In the genomic region with DNA sequence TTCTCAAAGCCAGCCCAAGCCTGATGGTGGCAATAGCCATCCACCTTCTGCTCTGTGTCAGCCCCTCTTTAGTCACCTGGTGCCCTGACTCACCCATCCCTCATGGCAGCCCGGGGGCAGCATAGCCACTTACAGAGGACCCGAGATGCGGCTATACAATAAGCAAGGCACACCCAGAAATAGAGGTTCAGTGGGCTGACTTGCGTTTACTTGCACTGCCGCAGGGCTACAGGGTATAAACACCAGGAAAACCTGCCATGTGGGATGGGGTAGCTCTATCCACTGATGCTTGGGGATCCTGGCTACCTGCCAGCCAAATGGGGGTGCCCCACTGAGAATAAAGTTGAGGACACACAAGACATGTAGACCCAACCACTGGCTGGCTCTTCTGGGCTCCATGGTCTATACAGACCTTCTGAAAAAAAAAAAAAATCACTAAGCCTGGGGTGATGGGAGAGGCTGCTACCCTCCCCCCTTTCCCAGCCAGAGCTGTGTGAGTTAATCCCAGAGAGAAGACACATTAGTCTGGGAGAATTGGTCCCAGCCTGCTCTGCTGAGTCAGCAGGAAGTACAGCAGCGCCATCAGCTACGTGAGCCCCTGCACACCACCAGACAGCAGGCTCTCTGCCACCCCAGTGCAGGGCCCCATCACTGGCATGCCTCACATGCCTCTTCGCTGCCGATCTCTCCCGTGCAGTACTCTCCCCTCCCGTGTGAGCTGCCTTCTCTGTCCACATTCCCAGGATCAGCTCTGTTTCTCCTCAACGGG, we compare ENCODE assay signal across 8 mouse cellular contexts. TPM values are rescaled to one million over a fixed set of nuclear protein-coding genes. Genes with fewer than 3 reads are reported as not detected.
DNase-seq lines count a peak whose midpoint lies in the region; ATAC-seq lines count a peak whose summit lies in the region.

No protein-coding gene starts in this region.

- H3K9ac ChIP-seq in forebrain, embryonic 11.5 days (ENCODE audit: low read length): 0 out of 2 replicates have a peak overlapping the region, but pooled peaks have one; percentile 14
- no peak overlapping the region for H3K9ac ChIP-seq in limb, embryonic 12.5 days (replicated peaks)

- intact Hi-C loops in left cerebral cortex, postnatal 10 days (cut with DNase I): no loop called here

- H3K4me2 ChIP-seq in forebrain, embryonic 11.5 days (ENCODE audit: low read depth, low read length, severe bottlenecking): no peak overlapping the region
- H3K4me2 ChIP-seq in limb, embryonic 12.5 days: peak overlapping the region; percentile 33

- peak overlapping the region; percentile 48 for H3K27ac ChIP-seq in forebrain, embryonic 11.5 days (ENCODE audit: low read depth, low read length)
- H3K27ac ChIP-seq in limb, embryonic 12.5 days: peak overlapping the region; percentile 69

- no peaks in the 10 kb centered on the region for H3K9me3 ChIP-seq in forebrain, embryonic 11.5 days (ENCODE audit: control insufficient read depth, low read length)
- H3K9me3 ChIP-seq in limb, embryonic 12.5 days: no peaks in the 10 kb centered on the region

- ATAC-seq in forebrain, embryonic 11.5 days (replicated peaks; ENCODE audit: low FRiP score): peak; percentile 70
- peak; percentile 54 for ATAC-seq in limb, embryonic 12.5 days (ENCODE audit: insufficient number of reproducible peaks, insufficient read depth, low FRiP score, low TSS enrichment, low read depth)
- ATAC-seq in megakaryocyte-erythroid progenitor cell, adult 5-6 weeks (replicated peaks; ENCODE audit: low FRiP score, low TSS enrichment, poor library complexity, severe bottlenecking): no peak

- WGBS in forebrain, embryonic 11.5 days: 54% methylated on average over 12 of the region's 12 CpGs
- 39% methylated on average over 12 of the region's 12 CpGs for WGBS in limb, embryonic 12.5 days

- no peak overlapping the region for H3K4me3 ChIP-seq in forebrain, embryonic 11.5 days (ENCODE audit: low read depth, low read length)
- no peak overlapping the region for H3K4me3 ChIP-seq in limb, embryonic 12.5 days (replicated peaks)

- peak; percentile 44 to 56 for DNase-seq in kidney, postnatal 4 days
- no peak for DNase-seq in kidney, adult 8-10 months
- DNase-seq in forebrain, embryonic 11.5 days (ENCODE audit: low spot score): peak; percentile 81
- peak; percentile 81 for DNase-seq in retina, embryonic 14.5 days (ENCODE audit: low spot score)
- no peak for DNase-seq in frontal cortex, adult 2 months (ENCODE audit: extremely low spot score in 1 of 2, low spot score in 1 of 2)
- DNase-seq in left cerebral cortex, postnatal 10 days (ENCODE audit: extremely low spot score in 1 of 2, low spot score in 2 of 2): no peak

- peaks cover 7% of the 10 kb centered on the region; the same call in 1 of the 2 replicates for H3K4me1 ChIP-seq in forebrain, embryonic 11.5 days (replicated peaks; ENCODE audit: control insufficient read depth, insufficient read depth, low read length)
- H3K4me1 ChIP-seq in limb, embryonic 12.5 days (replicated peaks): peaks cover 22% of the 10 kb centered on the region

- no peaks in the 10 kb centered on the region for H3K36me3 ChIP-seq in forebrain, embryonic 11.5 days (ENCODE audit: control insufficient read depth, insufficient read depth, low read length)
- H3K36me3 ChIP-seq in limb, embryonic 12.5 days: no peaks in the 10 kb centered on the region

- no peaks in the 10 kb centered on the region for H3K27me3 ChIP-seq in forebrain, embryonic 11.5 days (ENCODE audit: control insufficient read depth, insufficient read depth, low read length)
- H3K27me3 ChIP-seq in limb, embryonic 12.5 days: no peaks in the 10 kb centered on the region

RNA-seq across cellular contexts. Expression of a gene that starts 57.8 kb away (rescaled TPM):
- polyA plus RNA-seq in forebrain, embryonic 11.5 days (2014; fragmentation: Nextera tagmentation; extraction: Ambion mirVana): not detected in 2 replicates
- not detected in 2 replicates for polyA plus RNA-seq in limb, embryonic 12.5 days (2016; fragmentation: Nextera tagmentation; extraction: Ambion mirVana)
- polyA plus RNA-seq in frontal cortex, adult 2 months (2012; rRNA removed): 0.04 TPM in 2 replicates
- under 1 TPM in 1 of 2 experiments, not detected in 1; 0.92 TPM for total RNA-seq in left cerebral cortex, postnatal 10 days (2021)
- not detected in 2 replicates for total RNA-seq in megakaryocyte-erythroid progenitor cell, adult 5-6 weeks (2014; fragmentation: Nextera tagmentation)
- not detected in 2 replicates for total RNA-seq in megakaryocyte-erythroid progenitor cell, adult 5-6 weeks (2017)

Comparison
In these comparisons a context has a peak if more than half of its experiments do, and no peak if none do; other contexts are left out.
1. DNase-seq: peak in kidney, postnatal 4 days (2 of 2), forebrain, embryonic 11.5 days (single experiment) and retina, embryonic 14.5 days (single experiment); none in kidney, adult 8-10 months (0 of 2), frontal cortex, adult 2 months (0 of 2) and left cerebral cortex, postnatal 10 days (0 of 2).